Mouse (Mus musculus) ES-E14 (cell line): ENCODE data around the gene Acaa1a. TPM values are rescaled to one million over a fixed set of nuclear protein-coding genes. Genes with fewer than 3 reads are reported as not detected.
"Not testable (repeated sequence)": the region's sequence is repeated elsewhere in the genome, so short reads cannot be mapped to it uniquely, and the experiment has no call there.

ENCODE experiments used
- DNase-seq: peaks from one replicate; pipeline ENCODE4 v3.0.0-alpha.2; 2013; ENCODE audit warnings: low read depth, low spot score
- H3K27ac ChIP-seq: 2 replicates; pipeline ENCODE4 v1.5.1; 2012; ENCODE audit warnings: low read depth, mild to moderate bottlenecking, low read length, moderate library complexity, mixed read lengths; ENCODE audit not compliant: poor library complexity, insufficient read depth, severe bottlenecking
- H3K36me3 ChIP-seq: 2 replicates; pipeline ENCODE4 v1.6.1; 2012; ENCODE audit warnings: mild to moderate bottlenecking, low read length, moderate library complexity, mixed read lengths; ENCODE audit not compliant: control insufficient read depth, poor library complexity, insufficient read depth, severe bottlenecking
- H3K4me1 ChIP-seq, 2 experiments: fragments of 150-350 bp in 1 of 2; sonication (generic) in 1 of 2; 2 replicates each; pipeline ENCODE4 v1.6.1; 2012; ENCODE audit warnings: low read length in 2 of 2, mild to moderate bottlenecking in 1 of 2, mixed read lengths in 1 of 2; ENCODE audit not compliant: control insufficient read depth in 2 of 2, insufficient read depth in 2 of 2, poor library complexity in 1 of 2
- H3K4me3 ChIP-seq, 2 experiments: fragments of 150-350 bp in 1 of 2; sonication (generic) in 1 of 2; 2 replicates each; pipeline ENCODE4 v1.5.1; 2012; ENCODE audit warnings: low read length in 2 of 2, low read depth in 1 of 2, mild to moderate bottlenecking in 1 of 2, mixed read lengths in 1 of 2; ENCODE audit not compliant: insufficient read depth in 1 of 2, poor library complexity in 1 of 2, severe bottlenecking in 1 of 2
- H3K9ac ChIP-seq: 2 replicates; pipeline ENCODE4 v1.6.1; 2012; ENCODE audit warnings: low read depth, mild to moderate bottlenecking, low read length, mixed read lengths; ENCODE audit not compliant: poor library complexity, insufficient read depth, severe bottlenecking
- H3K9me3 ChIP-seq: fragments of 150-350 bp; sonication (generic); 2 replicates; pipeline ENCODE4 v1.6.1; 2012; ENCODE audit warnings: low read depth, mild to moderate bottlenecking, low read length; ENCODE audit not compliant: control insufficient read depth, insufficient read depth
- CHD2 ChIP-seq: IDR thresholded peaks from 2 replicates; pipeline ENCODE4 v1.6.1; 2014; ENCODE audit warnings: mild to moderate bottlenecking, low read depth, low read length, inconsistent platforms
- HCFC1 ChIP-seq: IDR thresholded peaks from 2 replicates; pipeline ENCODE4 v1.6.1; 2012; ENCODE audit warnings: low read length, inconsistent platforms, borderline replicate concordance; ENCODE audit not compliant: insufficient read depth
- MAFK ChIP-seq: IDR thresholded peaks from 2 replicates; pipeline ENCODE4 v1.6.1; 2014; ENCODE audit warnings: mild to moderate bottlenecking, low read depth, low read length, inconsistent platforms; ENCODE audit not compliant: insufficient read depth
- ZC3H11A ChIP-seq: IDR thresholded peaks from 2 replicates; pipeline ENCODE4 v1.6.1; 2012; ENCODE audit warnings: low read depth, mild to moderate bottlenecking, inconsistent platforms, low read length, borderline replicate concordance
- ZNF384 ChIP-seq: IDR thresholded peaks from 2 replicates; pipeline ENCODE4 v1.6.1; 2012; ENCODE audit warnings: low read depth, low read length, inconsistent platforms
- in situ Hi-C, 2 experiments: fragments of 600-800 bp; cut with MboI; formaldehyde crosslinking; loops; one replicate each; pipeline ENCODE4 v1.15.1; 2025; ENCODE audit warnings: low sequenced_read_pairs in 2 of 2, inconsistent platforms in 1 of 2; ENCODE audit not compliant: unreplicated experiment in 2 of 2
- total RNA-seq: library from RNA; depleted of rRNA; stranded (reverse); fragments of 300-350 nt; gene quantifications from 2 replicates; pipeline ENCODE4 v1.2.3, GENCODE M21; 2012

The Acaa1a gene
- total RNA-seq, 1 experiment = 54.9 TPM

DNA sequence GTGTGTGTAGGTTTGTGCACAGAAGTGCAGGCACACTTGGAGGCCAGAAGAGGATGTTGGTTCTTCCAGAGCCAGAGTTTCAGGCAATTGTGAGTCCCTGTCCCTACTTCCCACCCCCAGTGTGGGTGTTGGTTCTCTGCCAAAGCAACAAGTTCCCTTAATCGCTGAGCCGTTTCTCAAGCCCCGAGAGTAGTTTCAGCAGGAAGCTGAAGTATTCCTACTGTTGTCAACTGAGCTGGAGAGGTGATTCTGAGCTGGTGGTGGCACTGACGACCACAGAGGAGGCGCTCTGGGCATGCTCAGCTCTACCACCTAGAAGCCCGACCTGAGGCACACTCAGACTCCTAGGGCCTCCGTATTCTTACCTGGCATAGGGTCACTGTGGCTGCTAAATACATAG is 25.8 kb downstream of the Acaa1a start, which contains the start of gene Slc22a14:
Gene Slc22a14, minus strand, starts transcription at position 270 of the 400 bp plus-strand sequence.
- Histone ChIP-seq H3K27ac (no peak within 1 kb of the TSS), H3K4me1 (0 out of 4 replicates have a peak, but pooled peaks cover 0 to 2% of the 10 kb centered on the region in 2 experiments), H3K36me3 (peaks cover 29% of the 10 kb centered on the region), H3K9me3 (no peaks in the 10 kb centered on the region), H3K4me3 (no peak within 1 kb of the TSS), H3K9ac (no peak within 1 kb of the TSS)
- no peak for TF ChIP-seq ZC3H11A
- no peak for TF ChIP-seq MAFK
- no peak for TF ChIP-seq HCFC1
- no peak for TF ChIP-seq CHD2
- TF ChIP-seq ZNF384 = no peak
- in situ Hi-C loops = no loop called here
- DNase-seq = no peak

DNA sequence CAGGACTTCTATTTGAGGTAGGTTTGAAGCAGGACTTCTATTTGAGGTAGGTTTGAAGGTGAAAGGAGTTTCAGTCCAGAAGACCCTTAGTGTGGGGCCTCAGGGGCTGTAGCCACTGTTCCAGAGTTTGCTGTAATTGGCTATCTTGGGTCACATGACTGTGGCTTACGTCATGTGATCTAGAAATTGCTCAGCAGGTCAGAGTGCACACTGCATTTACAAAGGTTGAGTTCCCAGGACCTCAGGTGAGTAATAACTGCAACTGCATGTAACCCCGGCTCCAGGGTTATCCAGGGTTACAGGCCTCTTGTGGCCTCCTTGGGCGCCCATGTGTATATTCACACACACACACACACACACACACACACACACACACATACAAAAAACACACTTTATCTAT is 28.9 kb downstream of the Acaa1a start:
- no peaks in the 10 kb centered on the region for H3K4me1 ChIP-seq
- H3K36me3 ChIP-seq = peaks cover 16% of the 10 kb centered on the region

DNA sequence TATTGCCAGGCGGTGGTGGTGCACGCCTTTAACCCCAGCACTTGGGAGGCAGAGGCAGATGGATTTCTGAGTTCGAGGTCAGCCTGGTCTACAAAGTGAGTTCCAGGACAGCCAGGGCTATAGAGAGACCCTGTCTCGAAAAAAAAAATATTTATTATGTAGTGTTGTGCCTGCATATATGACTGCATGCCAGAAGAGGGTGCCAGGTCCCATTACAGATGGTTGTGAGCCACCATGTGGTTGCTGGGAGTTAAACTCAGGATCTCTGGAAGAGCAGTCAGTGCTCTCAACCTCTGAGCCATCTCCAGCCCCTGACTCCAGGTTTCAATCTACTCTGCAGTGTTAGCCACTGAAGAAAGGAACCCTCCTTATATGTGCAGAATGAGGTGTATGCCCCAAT is 31.3 kb downstream of the Acaa1a start:
- H3K36me3 ChIP-seq = peaks cover 18% of the 10 kb centered on the region

More for the DNA sequence above, 28.9 kb downstream of the Acaa1a start:
- Histone ChIP-seq H3K27ac (no peak overlapping the region), H3K9ac (no peak overlapping the region), H3K4me3 (no peak overlapping the region), H3K9me3 (no peaks in the 10 kb centered on the region)
- in situ Hi-C loops = no loop called here
- TF ChIP-seq MAFK = no peak
- TF ChIP-seq ZNF384 = no peak
- TF ChIP-seq CHD2 = no peak
- no peak for TF ChIP-seq ZC3H11A
- no peak for TF ChIP-seq HCFC1
- DNase-seq = no peak

DNA sequence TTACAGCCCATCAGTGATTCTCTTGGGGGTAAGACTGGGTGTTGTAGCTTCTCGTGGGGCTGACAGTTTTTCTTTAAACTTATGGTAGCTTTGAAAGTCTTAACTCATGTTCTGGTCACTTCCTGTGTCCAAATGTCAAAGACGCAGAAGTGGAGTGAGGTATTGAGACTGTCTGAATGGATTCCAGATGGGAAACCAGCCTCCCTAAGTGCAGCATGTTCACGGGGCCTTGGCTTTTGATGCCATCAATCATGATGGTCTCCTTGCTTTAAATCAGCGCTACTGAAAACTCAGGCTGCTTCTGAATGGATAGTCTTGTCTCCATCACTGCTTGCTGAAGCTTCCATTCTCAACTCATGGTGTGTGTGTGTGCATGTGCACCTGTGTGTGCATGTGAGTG is 31.8 kb downstream of the Acaa1a start:
- H3K27ac ChIP-seq = no peak overlapping the region
- no peak overlapping the region for H3K9ac ChIP-seq
- no peak overlapping the region for H3K4me3 ChIP-seq
- peaks cover 0 to 13% of the 10 kb centered on the region in 2 experiments; a peak in 2 of 4 replicates for H3K4me1 ChIP-seq
- H3K36me3 ChIP-seq = peaks cover 18% of the 10 kb centered on the region
- no peaks in the 10 kb centered on the region for H3K9me3 ChIP-seq
- TF ChIP-seq ZNF384 (no peak), CHD2 (no peak), HCFC1 (no peak), ZC3H11A (no peak), MAFK (no peak)
- in situ Hi-C loops = no loop called here
- DNase-seq = no peak

More for the DNA sequence above, 31.3 kb downstream of the Acaa1a start:
- H3K9ac ChIP-seq, H3K9me3 ChIP-seq, DNase-seq, in situ Hi-C loops, H3K4me3 ChIP-seq, H3K27ac ChIP-seq: not testable (repeated sequence)
- peaks cover 0 to 12% of the 10 kb centered on the region in 2 experiments; a peak in 2 of 4 replicates for H3K4me1 ChIP-seq

DNA sequence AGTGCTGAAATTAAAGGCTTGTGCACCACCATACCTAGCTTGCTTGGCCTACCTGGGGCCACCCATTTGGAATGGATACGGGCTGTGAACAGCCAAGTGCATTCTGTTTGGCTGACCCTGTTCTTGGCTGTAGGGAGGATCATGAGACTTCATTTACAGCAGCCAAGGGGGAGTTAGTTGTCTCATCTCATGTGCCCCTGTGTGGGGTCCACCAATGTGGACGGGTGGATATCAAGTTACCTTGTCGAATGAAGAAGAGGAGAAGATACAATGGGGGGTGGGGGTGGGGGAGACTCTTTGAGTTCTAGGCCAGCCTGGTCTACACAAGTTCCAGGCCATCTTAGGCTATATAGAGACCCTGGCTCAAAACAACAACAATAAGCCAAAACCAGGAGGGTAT is 35.5 kb downstream of the Acaa1a start:
- in situ Hi-C loops = no loop called here
- no peak overlapping the region; the same call in 1 of the 2 replicates for H3K27ac ChIP-seq
- TF ChIP-seq MAFK = no peak
- TF ChIP-seq ZNF384 = no peak
- no peak for TF ChIP-seq CHD2
- no peak for TF ChIP-seq HCFC1
- no peak for TF ChIP-seq ZC3H11A

More for the DNA sequence above, 35.5 kb downstream of the Acaa1a start:
- no peak for DNase-seq
- Histone ChIP-seq H3K9me3 (no peaks in the 10 kb centered on the region), H3K4me1 (peaks cover 0 to 13% of the 10 kb centered on the region in 2 experiments; a peak in 2 of 4 replicates), H3K4me3 (no peak overlapping the region), H3K9ac (no peak overlapping the region), H3K36me3 (peaks cover 7% of the 10 kb centered on the region)
